Mouse (Mus musculus) kidney, embryonic 14.5 days (tissue): Measurements from ENCODE around the gene Gimap8. TPM values are rescaled to one million over a fixed set of nuclear protein-coding genes. Genes with fewer than 3 reads are reported as not detected.

Experiments
- ATAC-seq: fragments of 200-750 bp; cut with Nextera tagmentation; 2 replicates; pipeline ENCODE4 v1.8.0; 2017; ENCODE audit warnings: moderate number of reproducible peaks, mild to moderate bottlenecking, moderate TSS enrichment, moderate library complexity; ENCODE audit not compliant: low FRiP score, low TSS enrichment
- H3K27ac ChIP-seq: fragments of 300-500 bp; sonication (generic); 2 replicates; pipeline ENCODE4 v1.5.1; 2014; ENCODE audit warnings: low read depth, mild to moderate bottlenecking, low read length, moderate library complexity, mixed read lengths
- H3K27me3 ChIP-seq: fragments of 300-500 bp; sonication (generic); 2 replicates; pipeline ENCODE4 v1.6.1; 2014; ENCODE audit warnings: mild to moderate bottlenecking, low read length; ENCODE audit not compliant: control insufficient read depth, insufficient read depth
- H3K36me3 ChIP-seq: fragments of 300-500 bp; sonication (generic); 2 replicates; pipeline ENCODE4 v1.6.1; 2014; ENCODE audit warnings: low read length, mixed read lengths; ENCODE audit not compliant: control insufficient read depth, insufficient read depth
- H3K4me1 ChIP-seq: fragments of 300-500 bp; sonication (generic); 2 replicates; pipeline ENCODE4 v1.6.1; 2014; ENCODE audit warnings: low read length, mixed read lengths; ENCODE audit not compliant: control insufficient read depth, insufficient read depth
- H3K4me2 ChIP-seq: fragments of 300-500 bp; sonication (generic); replicated peaks from 2 replicates; pipeline ENCODE4 v1.6.1; 2014; ENCODE audit warnings: low read depth, mild to moderate bottlenecking, low read length
- H3K4me3 ChIP-seq: fragments of 300-500 bp; sonication (generic); 2 replicates; pipeline ENCODE4 v1.5.1; 2014; ENCODE audit warnings: mild to moderate bottlenecking, low read length
- H3K9ac ChIP-seq: fragments of 300-500 bp; sonication (generic); 2 replicates; pipeline ENCODE4 v1.6.1; 2014; ENCODE audit warnings: low read depth, mild to moderate bottlenecking, low read length, moderate library complexity
- H3K9me3 ChIP-seq: fragments of 300-500 bp; sonication (generic); 2 replicates; pipeline ENCODE4 v1.6.1; 2016; ENCODE audit warnings: low read length; ENCODE audit not compliant: control insufficient read depth
- WGBS: fragments of 180-500 bp; shearing (Covaris S2); extraction: QIAGEN DNeasy Blood & Tissue Kit; methylation state at CpG from one replicate; pipeline ENCODE4 v1.1.7; 2014; 5-methylcytosine and 5-hydroxymethylcytosine counted together
- polyA plus RNA-seq: library from polyadenylated mRNA; unstranded; fragments of >200 nt; fragmentation: Nextera tagmentation; extraction: Ambion mirVana; gene quantifications from 2 replicates; pipeline ENCODE4 v1.2.1, GENCODE M21; 2014

Gene Gimap8
- polyA plus RNA-seq, 1 experiment from 2014 or later = 1.1 TPM

DNA sequence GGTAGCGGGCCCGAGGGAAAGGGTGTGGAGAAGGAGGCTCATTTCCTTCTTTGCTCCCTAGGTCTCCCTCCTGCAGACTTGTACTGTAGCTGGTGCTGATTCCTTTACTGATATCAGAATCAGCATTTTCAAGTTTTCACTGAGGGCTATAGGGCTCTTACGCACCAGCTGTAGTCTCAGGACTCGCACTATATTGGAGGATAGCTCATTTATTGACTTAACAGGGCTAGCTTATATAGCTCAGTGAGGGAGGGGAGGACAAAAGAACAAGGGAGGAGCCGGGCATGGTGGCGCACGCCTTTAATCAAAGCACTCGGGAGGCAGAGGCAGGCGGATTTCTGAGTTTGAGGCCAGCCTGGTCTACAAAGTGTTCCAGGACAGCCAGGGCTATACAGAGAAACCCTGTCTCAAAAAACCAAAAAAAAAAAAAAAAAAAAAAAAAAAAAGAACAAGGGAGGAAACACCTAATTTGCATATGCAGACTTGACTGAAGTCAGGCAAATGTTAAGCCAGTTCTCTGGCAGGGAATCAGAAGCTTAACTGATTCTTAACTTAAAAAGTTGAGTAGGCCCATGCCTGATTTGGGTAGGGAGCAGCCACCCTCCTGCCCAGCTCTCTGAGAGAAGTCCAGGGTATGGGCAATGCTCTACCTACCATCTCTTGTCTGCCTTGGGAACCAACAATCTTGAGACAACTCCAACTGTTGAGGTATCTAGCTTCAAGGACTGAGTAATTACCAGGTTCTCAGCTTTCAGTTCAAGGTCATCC lies 27.4 kb downstream of the Gimap8 start:
- Histone ChIP-seq H3K9me3 (no peaks in the 10 kb centered on the region), H3K36me3 (no peaks in the 10 kb centered on the region), H3K9ac (no peak overlapping the region), H3K27ac (no peak overlapping the region), H3K4me2 (no peak overlapping the region), H3K4me3 (no peak overlapping the region), H3K4me1 (0 out of 2 replicates have a peak, but pooled peaks cover 2% of the 10 kb centered on the region), H3K27me3 (no peaks in the 10 kb centered on the region)
- WGBS = 93% methylated on average over 9 of the region's 9 CpGs
- no peak for ATAC-seq

DNA sequence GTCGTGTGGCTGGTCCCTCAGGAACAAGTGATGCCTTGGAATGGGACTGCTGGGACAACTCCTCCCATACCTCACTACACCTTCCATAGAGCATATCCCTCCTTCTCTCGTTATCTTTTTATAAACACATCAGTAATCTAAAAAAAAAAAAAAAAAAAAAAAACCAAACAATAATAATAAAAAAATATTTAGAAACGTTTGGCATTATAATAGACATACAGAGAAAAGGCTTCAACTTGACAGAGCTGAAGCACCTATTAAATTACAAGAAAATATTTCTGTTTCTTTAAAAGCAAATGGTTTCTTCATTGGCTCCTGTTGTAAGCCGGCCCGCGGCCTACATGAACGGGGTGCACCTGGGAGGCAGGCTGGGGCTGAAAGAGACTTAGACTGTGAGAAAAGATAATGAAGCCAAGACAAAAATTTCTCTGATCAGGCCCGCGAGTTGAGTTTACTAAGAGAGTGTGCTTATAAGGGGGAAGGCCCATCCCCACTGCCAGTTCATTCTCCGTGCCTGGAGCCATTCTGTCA lies 28.4 kb downstream of the Gimap8 start:
- Histone ChIP-seq H3K9ac (no peak overlapping the region), H3K9me3 (no peaks in the 10 kb centered on the region), H3K4me3 (peak overlapping the region; percentile 27; the same call in 1 of the 2 replicates), H3K36me3 (no peaks in the 10 kb centered on the region), H3K27ac (no peak overlapping the region), H3K4me2 (peak overlapping the region; percentile 34), H3K4me1 (0 out of 2 replicates have a peak, but pooled peaks cover 2% of the 10 kb centered on the region), H3K27me3 (no peaks in the 10 kb centered on the region)
- 54% methylated on average over 10 of the region's 10 CpGs for WGBS
- no peak for ATAC-seq

DNA sequence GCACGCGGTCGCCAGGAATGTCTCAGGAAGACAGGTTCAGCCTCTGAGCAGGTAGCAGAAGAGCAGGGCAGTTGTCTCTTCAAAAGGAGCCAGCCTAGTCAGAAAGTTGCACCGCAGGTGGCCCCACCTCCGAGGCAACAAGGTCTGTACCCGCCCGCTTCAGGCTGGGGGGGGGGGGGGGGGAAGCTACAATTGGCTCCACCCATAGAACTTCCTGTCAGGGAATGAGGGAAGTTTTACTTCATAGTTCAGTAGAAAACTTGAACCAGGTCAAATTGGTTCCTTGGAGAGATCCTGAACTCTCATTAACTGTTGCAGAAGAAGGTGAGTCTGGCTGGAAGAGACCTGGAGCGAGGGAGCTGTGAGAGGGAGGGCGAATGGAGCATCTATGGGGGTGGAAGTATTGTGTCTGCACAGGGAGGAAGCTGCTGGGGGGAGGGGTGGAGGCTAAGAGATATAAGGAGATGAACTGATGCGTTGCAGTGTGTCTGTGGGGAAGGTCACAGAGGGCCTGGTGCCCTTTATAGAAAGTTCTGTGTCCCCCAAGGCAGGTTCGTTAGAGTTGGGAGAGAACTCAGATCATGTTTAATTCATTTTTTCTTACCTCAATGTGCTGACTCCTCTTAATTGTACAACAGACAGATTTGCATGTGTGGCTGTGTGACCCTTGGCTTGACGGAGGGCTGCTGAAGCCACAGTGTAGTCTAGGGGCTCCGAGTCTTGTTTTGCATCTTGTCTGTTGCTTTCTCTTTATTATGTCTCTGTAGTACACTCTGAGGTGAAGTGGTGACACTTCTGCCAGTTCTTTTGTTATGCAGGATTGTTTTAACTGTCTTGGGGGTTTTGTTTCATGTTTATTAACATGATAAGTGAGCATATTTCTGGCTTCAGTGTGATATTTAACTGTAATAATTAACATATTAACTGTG lies 29.2 kb downstream of the Gimap8 start, which contains the start of gene Gimap9:
TSS of gene Gimap9 (plus strand) at position 199 of the 929 bp plus-strand sequence.
- Histone ChIP-seq H3K4me3 (peak within 1 kb of the TSS; percentile 27), H3K36me3 (no peaks in the 10 kb centered on the region), H3K9ac (peak within 1 kb of the TSS; percentile 34; the same call in 1 of the 2 replicates), H3K27me3 (no peaks in the 10 kb centered on the region), H3K4me1 (0 out of 2 replicates have a peak, but pooled peaks cover 2% of the 10 kb centered on the region), H3K9me3 (no peaks in the 10 kb centered on the region), H3K27ac (no peak within 1 kb of the TSS), H3K4me2 (peak within 1 kb of the TSS; percentile 34)
- 25% methylated on average over 13 of the region's 13 CpGs for WGBS
- 0 out of 2 replicates have a peak, but pooled peaks have one; percentile 24 for ATAC-seq

DNA sequence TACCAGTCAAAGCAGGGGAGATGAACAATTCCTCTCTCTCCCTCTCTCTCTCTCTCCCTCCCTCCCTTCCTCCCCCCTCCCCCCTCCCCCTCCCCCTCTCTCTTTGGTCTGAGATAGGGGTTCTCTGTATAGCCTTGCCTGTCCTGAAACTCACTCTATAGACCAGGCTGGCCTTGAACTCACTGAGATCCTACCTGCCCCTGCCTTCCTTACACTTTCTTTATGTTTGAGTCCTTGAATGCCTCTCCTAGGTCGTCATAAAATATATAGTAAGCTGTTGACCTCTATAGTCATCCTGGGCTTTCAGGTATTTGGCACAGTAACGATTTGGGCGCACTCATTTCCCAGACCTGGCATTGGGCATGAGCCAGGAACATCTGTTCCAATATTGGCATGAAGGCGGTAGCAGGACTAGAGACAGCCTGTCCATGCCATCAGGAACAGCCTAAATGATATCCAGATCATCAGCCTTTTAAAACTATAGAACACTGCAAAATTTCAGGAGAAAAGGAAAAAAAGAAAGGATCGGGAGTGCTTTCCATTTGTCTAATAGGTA lies 29.9 kb downstream of the Gimap8 start:
- no peak overlapping the region for H3K9ac ChIP-seq
- H3K4me2 ChIP-seq = no peak overlapping the region; the same call in 1 of the 2 replicates
- H3K27ac ChIP-seq = no peak overlapping the region
- no peaks in the 10 kb centered on the region for H3K9me3 ChIP-seq
- H3K36me3 ChIP-seq = no peaks in the 10 kb centered on the region
- WGBS = 89% methylated on average over 5 of the region's 5 CpGs
- H3K4me3 ChIP-seq = no peak overlapping the region
- H3K4me1 ChIP-seq = 0 out of 2 replicates have a peak, but pooled peaks cover 2% of the 10 kb centered on the region
- no peaks in the 10 kb centered on the region for H3K27me3 ChIP-seq
- ATAC-seq = no peak

DNA sequence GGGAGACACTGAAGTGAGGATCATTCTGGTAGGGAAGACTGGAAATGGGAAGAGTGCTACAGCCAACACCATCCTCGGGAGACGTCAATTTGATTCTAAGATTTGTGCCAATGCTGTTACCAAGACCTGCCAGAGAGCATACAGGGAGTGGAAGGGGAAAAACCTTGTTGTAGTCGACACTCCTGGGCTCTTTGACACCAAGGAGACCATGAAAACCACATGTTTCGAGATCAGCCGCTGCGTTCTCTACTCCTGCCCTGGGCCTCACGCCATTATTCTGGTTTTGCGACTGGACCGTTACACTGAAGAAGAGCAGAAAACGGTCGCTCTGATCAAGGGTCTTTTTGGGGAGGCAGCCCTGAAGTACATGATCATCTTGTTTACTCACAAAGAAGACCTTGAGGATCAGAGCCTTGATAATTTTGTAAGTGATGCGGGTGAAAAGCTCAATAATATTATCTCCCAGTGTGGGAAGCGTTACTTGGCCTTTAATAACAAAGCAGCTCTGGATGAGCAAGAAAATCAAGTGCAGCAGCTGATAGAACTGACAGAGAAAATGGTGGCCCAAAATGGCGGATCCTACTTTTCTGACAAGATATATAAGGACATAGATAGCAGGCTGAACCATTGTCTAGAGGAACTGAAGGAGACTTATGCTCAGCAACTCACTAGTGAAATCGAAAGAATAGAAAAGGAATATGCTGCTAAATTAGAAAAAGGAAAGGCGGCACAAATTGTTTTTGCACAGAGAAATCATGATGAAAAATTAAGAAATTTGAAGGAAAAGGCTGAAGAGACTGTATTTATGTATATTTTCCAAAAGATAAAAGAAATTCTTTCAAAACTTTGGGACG lies 30.7 kb downstream of the Gimap8 start:
- 92% methylated on average over 17 of the region's 17 CpGs for WGBS
- H3K9me3 ChIP-seq = no peaks in the 10 kb centered on the region
- H3K27ac ChIP-seq = no peak overlapping the region
- no peak for ATAC-seq
- H3K36me3 ChIP-seq = no peaks in the 10 kb centered on the region
- no peak overlapping the region for H3K9ac ChIP-seq
- no peak overlapping the region for H3K4me3 ChIP-seq
- no peak overlapping the region for H3K4me2 ChIP-seq
- H3K4me1 ChIP-seq = 0 out of 2 replicates have a peak, but pooled peaks cover 2% of the 10 kb centered on the region
- no peaks in the 10 kb centered on the region for H3K27me3 ChIP-seq

DNA sequence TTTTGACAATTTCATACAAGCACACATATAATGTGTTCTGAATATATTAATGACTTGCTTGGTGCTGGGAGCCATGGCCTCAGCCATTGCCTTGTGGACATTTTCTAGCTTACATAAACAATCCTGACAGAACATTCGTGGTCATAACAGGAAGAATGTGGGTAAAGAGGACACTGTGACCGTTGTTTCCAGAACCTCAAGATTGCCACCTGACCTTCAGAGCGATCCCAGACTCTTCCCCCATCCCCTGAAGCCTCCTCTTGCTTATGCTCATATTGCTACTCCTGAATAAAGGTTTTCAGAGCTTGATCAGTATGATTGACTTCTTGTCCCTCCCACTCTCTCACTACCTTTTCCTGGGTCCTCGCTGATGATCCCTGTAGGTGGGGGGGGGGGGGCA lies 31.4 kb downstream of the Gimap8 start:
- no peaks in the 10 kb centered on the region for H3K9me3 ChIP-seq
- no peak overlapping the region for H3K9ac ChIP-seq
- no peak overlapping the region for H3K4me3 ChIP-seq
- WGBS = 76% methylated on average over 4 of the region's 4 CpGs
- H3K4me1 ChIP-seq = 0 out of 2 replicates have a peak, but pooled peaks cover 2% of the 10 kb centered on the region
- H3K27ac ChIP-seq = no peak overlapping the region
- no peaks in the 10 kb centered on the region for H3K36me3 ChIP-seq
- ATAC-seq = no peak
- no peaks in the 10 kb centered on the region for H3K27me3 ChIP-seq
- no peak overlapping the region for H3K4me2 ChIP-seq

DNA sequence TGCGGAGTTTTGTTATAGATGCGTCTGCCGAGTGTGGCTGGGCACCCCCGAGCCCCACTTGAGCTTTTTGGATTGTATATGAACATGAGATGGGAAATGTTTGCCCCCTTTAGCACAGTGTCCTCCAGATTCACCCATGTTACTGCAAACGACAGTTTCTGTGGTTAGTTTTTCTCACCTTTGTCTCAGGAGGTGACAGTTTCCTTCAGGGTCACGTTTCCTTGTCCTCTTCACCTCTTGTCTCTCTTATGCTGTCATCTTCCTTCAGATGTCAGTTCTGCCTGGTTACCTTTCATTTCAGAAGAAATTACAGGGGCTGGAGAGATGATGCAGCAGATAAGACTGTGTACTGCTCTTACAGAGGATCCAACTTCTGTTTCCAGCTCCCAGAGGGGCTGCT lies 32.7 kb downstream of the Gimap8 start:
- H3K4me2 ChIP-seq = no peak overlapping the region
- H3K9ac ChIP-seq = no peak overlapping the region
- H3K4me1 ChIP-seq = 0 out of 2 replicates have a peak, but pooled peaks cover 2% of the 10 kb centered on the region
- no peaks in the 10 kb centered on the region for H3K9me3 ChIP-seq
- H3K27me3 ChIP-seq = no peaks in the 10 kb centered on the region
- no peak overlapping the region for H3K27ac ChIP-seq
- H3K4me3 ChIP-seq = no peak overlapping the region
- H3K36me3 ChIP-seq = no peaks in the 10 kb centered on the region
- 76% methylated on average over 6 of the region's 6 CpGs for WGBS
- ATAC-seq = no peak

DNA sequence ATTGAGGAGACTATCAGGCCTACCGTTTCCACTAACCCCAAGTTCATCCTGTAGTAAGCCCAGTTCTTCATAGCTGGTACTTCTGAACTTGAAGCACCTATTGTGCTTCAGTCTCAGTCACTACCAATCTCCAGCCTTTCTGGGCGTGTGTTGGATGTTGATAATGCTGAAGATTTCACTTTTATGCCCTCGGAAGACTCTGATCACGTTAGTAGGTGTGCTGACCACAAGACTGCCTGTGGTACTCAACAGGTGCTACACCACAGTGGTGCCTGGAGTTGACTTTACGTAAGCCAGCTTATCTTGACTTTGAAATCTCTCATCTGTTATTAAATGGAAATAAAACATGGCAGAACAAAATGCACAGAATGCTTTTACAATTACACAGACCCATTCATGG lies 33.4 kb downstream of the Gimap8 start:
- Histone ChIP-seq H3K4me2 (no peak overlapping the region), H3K36me3 (no peaks in the 10 kb centered on the region), H3K4me3 (no peak overlapping the region), H3K9ac (no peak overlapping the region), H3K27ac (no peak overlapping the region), H3K27me3 (no peaks in the 10 kb centered on the region), H3K9me3 (no peaks in the 10 kb centered on the region), H3K4me1 (0 out of 2 replicates have a peak, but pooled peaks cover 2% of the 10 kb centered on the region)
- no peak for ATAC-seq
- WGBS = 76% methylated on average over 5 of the region's 5 CpGs
